Mouse (Mus musculus): ENCODE data around the gene Ccdc85c.

DNA sequence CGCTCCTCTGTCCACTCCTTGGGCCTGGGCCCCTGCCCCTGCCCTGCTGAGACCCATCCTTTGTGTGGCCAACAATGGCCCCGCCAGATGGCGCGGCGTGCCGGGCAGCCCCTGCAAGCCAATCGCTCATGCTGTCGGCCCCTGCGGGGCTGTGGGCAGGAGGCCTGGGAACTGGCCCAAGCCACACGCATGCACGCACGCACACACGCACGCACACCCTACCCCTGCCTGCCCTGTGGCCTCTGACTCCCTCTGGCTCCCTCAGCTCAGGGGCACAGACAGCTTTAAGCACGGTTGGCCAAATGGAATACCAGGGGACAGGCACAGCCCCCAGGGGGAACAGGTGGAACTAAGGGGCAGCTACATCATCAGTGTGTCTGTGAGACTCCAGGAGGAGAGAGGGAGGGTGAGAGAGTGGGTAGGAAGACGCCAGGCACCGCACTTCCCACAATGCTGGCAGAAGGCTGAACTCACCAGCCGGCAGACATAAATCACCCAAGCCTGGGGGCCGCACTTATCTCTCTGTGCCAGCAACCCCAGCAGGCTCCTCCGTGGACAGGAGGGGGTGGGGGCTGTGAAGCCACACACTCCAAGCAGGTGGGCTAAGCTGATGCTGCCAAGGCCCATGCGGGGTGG, 34.2 kb downstream of the Ccdc85c start:
- TF ChIP-seq POLR2A (IDR thresholded peaks at IDR 0.05; ENCODE audit: borderline replicate concordance, extremely low read depth, low read depth, low read length) (no peak), CTCF (IDR thresholded peaks at IDR 0.05; ENCODE audit: insufficient read depth, low read length) (no peak)
